Mouse (Mus musculus): Measurements from ENCODE around the gene Ryr2.
A peak's percentile ranks its signal among the peaks of the same experiment; 100 is the strongest.

Gene Ryr2

GRCm38 (mm10) chr13:12093146-12093545 is 13.6 kb downstream of the Ryr2 start:
- no peak for DNase-seq

- DNase-seq, result no peak
These were observed 14.2 kb downstream of the Ryr2 start for GRCm38 (mm10) chr13:12092379-12093107.

- no peak for DNase-seq
These were observed 22.7 kb downstream of the Ryr2 start for GRCm38 (mm10) chr13:12084112-12084475.

GRCm38 (mm10) chr13:12083443-12084111 is 23.2 kb downstream of the Ryr2 start:
- no peak for DNase-seq

GRCm38 (mm10) chr13:12080590-12080989 is 26.2 kb downstream of the Ryr2 start:
- DNase-seq, result no peak

GRCm38 (mm10) chr13:12079536-12079935 is 27.2 kb downstream of the Ryr2 start:
- DNase-seq, result no peak

GRCm38 (mm10) chr13:12074897-12075296 is 31.8 kb downstream of the Ryr2 start:
- no peak for DNase-seq

GRCm38 (mm10) chr13:12072571-12072970 is 34.2 kb downstream of the Ryr2 start:
- DNase-seq, result no peak

GRCm38 (mm10) chr13:12072112-12072511 is 34.6 kb downstream of the Ryr2 start:
- peak; percentile 18 for DNase-seq

GRCm38 (mm10) chr13:12070157-12071129 is 36.3 kb downstream of the Ryr2 start:
- DNase-seq, result no peak

GRCm38 (mm10) chr13:12064576-12064975 is 42.2 kb downstream of the Ryr2 start:
- DNase-seq, result no peak

GRCm38 (mm10) chr13:12063561-12063960 is 43.2 kb downstream of the Ryr2 start:
- DNase-seq, result no peak

- DNase-seq, result peak; percentile 14
These were observed 49.4 kb downstream of the Ryr2 start for GRCm38 (mm10) chr13:12057357-12057771.

GRCm38 (mm10) chr13:12055913-12056312 is 50.8 kb downstream of the Ryr2 start:
- DNase-seq, result no peak

- no peak for DNase-seq
These were observed 52.8 kb downstream of the Ryr2 start for GRCm38 (mm10) chr13:12053910-12054309.

- no peak for DNase-seq
These were observed 55.9 kb downstream of the Ryr2 start for GRCm38 (mm10) chr13:12050809-12051208.

- no peak for DNase-seq
These were observed 59.7 kb downstream of the Ryr2 start for GRCm38 (mm10) chr13:12047059-12047458.

- no peak for DNase-seq
These were observed 62.0 kb downstream of the Ryr2 start for GRCm38 (mm10) chr13:12044751-12045150.

GRCm38 (mm10) chr13:12042891-12043491 is 63.8 kb downstream of the Ryr2 start:
- DNase-seq, result no peak

GRCm38 (mm10) chr13:12039967-12040366 is 66.8 kb downstream of the Ryr2 start:
- no peak for DNase-seq

- no peak for DNase-seq
These were observed 68.1 kb downstream of the Ryr2 start for GRCm38 (mm10) chr13:12038676-12039075.

GRCm38 (mm10) chr13:12037241-12037640 is 69.5 kb downstream of the Ryr2 start:
- DNase-seq, result no peak

GRCm38 (mm10) chr13:12036834-12037233 is 69.9 kb downstream of the Ryr2 start:
- no peak for DNase-seq
